10 mouse cellular contexts compared by ENCODE assay signal in the genomic region with DNA sequence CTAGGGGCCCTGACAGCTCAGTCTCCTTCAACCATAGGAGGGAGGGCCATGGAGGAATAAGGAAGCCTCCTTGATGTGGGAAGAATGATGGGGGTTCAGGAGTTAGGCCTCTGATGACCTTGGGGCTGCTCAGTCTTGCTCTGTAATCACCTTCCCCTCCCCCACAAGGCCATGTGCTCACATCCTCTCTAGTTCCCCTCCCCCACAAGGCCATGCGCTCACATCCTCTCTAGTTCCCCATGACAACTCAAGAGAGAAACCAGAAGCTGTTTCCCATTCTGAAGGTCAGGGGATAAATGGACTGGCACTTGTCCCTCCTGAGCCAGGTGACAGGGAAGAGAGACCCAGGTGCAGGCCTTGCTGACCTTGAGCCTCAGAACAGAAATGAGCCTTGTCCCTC.
A peak's percentile ranks its signal among the peaks of the same experiment; 100 is the strongest.
DNase-seq lines count a peak whose midpoint lies in the region; ATAC-seq lines count a peak whose summit lies in the region.
"Had no signal": no experiment of that assay in that cellular context is flagged by ENCODE, and none has a peak within 500 bp of the region (broad histone marks: within the 10 kb centered on the region; RNA-seq: fewer than 3 reads in every experiment).

No protein-coding gene starts in this region.

- H3K36me3 ChIP-seq in heart, embryonic 11.5 days (ENCODE audit: control insufficient read depth, insufficient read depth, low read length), result peaks cover 3% of the 10 kb centered on the region

- H3K4me1 ChIP-seq in heart, embryonic 11.5 days (ENCODE audit: control insufficient read depth, insufficient read depth, low read length), result peaks cover 11% of the 10 kb centered on the region

- no peak overlapping the region for H3K27ac ChIP-seq in heart, embryonic 11.5 days (ENCODE audit: low read depth, low read length)
- H3K27ac ChIP-seq: embryonic facial prominence, embryonic 12.5 days; kidney, embryonic 15.5 days had no signal

- H3K27me3 ChIP-seq in heart, embryonic 11.5 days (ENCODE audit: control insufficient read depth, insufficient read depth, low read length), result no peaks in the 10 kb centered on the region
- H3K27me3 ChIP-seq: embryonic facial prominence, embryonic 12.5 days; kidney, embryonic 15.5 days had no signal

- H3K9ac ChIP-seq in heart, embryonic 11.5 days (ENCODE audit: low read depth, low read length), result no peak overlapping the region
- H3K9ac ChIP-seq: embryonic facial prominence, embryonic 12.5 days; kidney, embryonic 15.5 days had no signal

- H3K4me3 ChIP-seq in heart, embryonic 11.5 days (ENCODE audit: low read depth, low read length), result no peak overlapping the region
- H3K4me3 ChIP-seq: embryonic facial prominence, embryonic 12.5 days; kidney, embryonic 15.5 days had no signal

- no peak for ATAC-seq in heart, embryonic 11.5 days (replicated peaks; ENCODE audit: insufficient number of reproducible peaks, low FRiP score, low TSS enrichment)

- no peaks in the 10 kb centered on the region for H3K9me3 ChIP-seq in heart, embryonic 11.5 days (replicated peaks; ENCODE audit: control insufficient read depth, low read length)
- H3K9me3 ChIP-seq: embryonic facial prominence, embryonic 12.5 days; kidney, embryonic 15.5 days had no signal

- 58% methylated on average over 1 of the region's 1 CpGs for WGBS in heart, embryonic 11.5 days (ENCODE audit: insufficient replicate concordance)

- H3K4me2 ChIP-seq in heart, embryonic 11.5 days, result no peak overlapping the region
- H3K4me2 ChIP-seq: embryonic facial prominence, embryonic 12.5 days; kidney, embryonic 15.5 days had no signal

- DNase-seq in heart, postnatal 10 days, result peak; percentile 19 to 41
- DNase-seq in ovary, postnatal 36 days (ENCODE audit: low spot score), result peak; percentile 29
- no peak for DNase-seq in ovary, postnatal 10 days (ENCODE audit: low spot score)
- peak; percentile 35 for DNase-seq in induced T-regulatory cell, adult 2 months (ENCODE audit: low read depth)
- DNase-seq in thymus, postnatal 36 days, result peak; percentile 58 to 73
- DNase-seq in c-Kit-positive CD71-positive TER-119-positive erythroid progenitor cells, embryonic 14.5 days (ENCODE audit: low spot score), result no peak
- no peak for DNase-seq in cerebellum, postnatal 25 days

- intact Hi-C loops in heart, postnatal 10 days (cut with DNase I), result no loop called here

Comparison
In these comparisons a context has a peak if more than half of its experiments do, and no peak if none do; other contexts are left out.
1. DNase-seq: peak in heart, postnatal 10 days (2 of 2), ovary, postnatal 36 days (single experiment), induced T-regulatory cell, adult 2 months (single experiment) and thymus, postnatal 36 days (2 of 2); none in ovary, postnatal 10 days (single experiment), c-Kit-positive CD71-positive TER-119-positive erythroid progenitor cells, embryonic 14.5 days (single experiment) and cerebellum, postnatal 25 days (0 of 2).